Mouse (Mus musculus): ENCODE results near the gene Bst1. TPM values are rescaled to one million over a fixed set of nuclear protein-coding genes. Genes with fewer than 3 reads are reported as not detected.

The Bst1 gene
- total RNA-seq, 1 experiment from 2014 or later, result 122 TPM

GRCm38 (mm10) chr5:43807744-43808696 is 10.7 kb upstream of the Bst1 start:
- peak; percentile 79 for ATAC-seq (ENCODE audit: extremely low read depth, insufficient number of reproducible peaks, low FRiP score, poor library complexity, severe bottlenecking)

GRCm38 (mm10) chr5:43810427-43811062 is 8.1 kb upstream of the Bst1 start:
- no peak for ATAC-seq (ENCODE audit: extremely low read depth, insufficient number of reproducible peaks, low FRiP score, poor library complexity, severe bottlenecking)

GRCm38 (mm10) chr5:43814536-43814935 is 4.1 kb upstream of the Bst1 start:
- no peak for ATAC-seq (ENCODE audit: extremely low read depth, insufficient number of reproducible peaks, low FRiP score, poor library complexity, severe bottlenecking)

GRCm38 (mm10) chr5:43815769-43816168 is 2.9 kb upstream of the Bst1 start:
- ATAC-seq (ENCODE audit: extremely low read depth, insufficient number of reproducible peaks, low FRiP score, poor library complexity, severe bottlenecking), result no peak

- no peak for ATAC-seq (ENCODE audit: extremely low read depth, insufficient number of reproducible peaks, low FRiP score, poor library complexity, severe bottlenecking)
Observed at GRCm38 (mm10) chr5:43820785-43821184, 2.1 kb downstream of the Bst1 start.

GRCm38 (mm10) chr5:43821538-43821937 is 2.9 kb downstream of the Bst1 start, which contains the start of gene Fbxl5:
Gene Fbxl5 (minus strand): TSS chr5:43821638.
- no peak for ATAC-seq (ENCODE audit: extremely low read depth, insufficient number of reproducible peaks, low FRiP score, poor library complexity, severe bottlenecking)

GRCm38 (mm10) chr5:43822199-43822598 is 3.5 kb downstream of the Bst1 start:
- ATAC-seq (ENCODE audit: extremely low read depth, insufficient number of reproducible peaks, low FRiP score, poor library complexity, severe bottlenecking), result no peak

GRCm38 (mm10) chr5:43822824-43823223 is 4.1 kb downstream of the Bst1 start:
- ATAC-seq (ENCODE audit: extremely low read depth, insufficient number of reproducible peaks, low FRiP score, poor library complexity, severe bottlenecking), result no peak

- peak; percentile 91 for ATAC-seq (ENCODE audit: extremely low read depth, insufficient number of reproducible peaks, low FRiP score, poor library complexity, severe bottlenecking)
Observed at GRCm38 (mm10) chr5:43824580-43824979, 5.9 kb downstream of the Bst1 start.

GRCm38 (mm10) chr5:43826883-43827282 is 8.2 kb downstream of the Bst1 start:
- ATAC-seq (ENCODE audit: extremely low read depth, insufficient number of reproducible peaks, low FRiP score, poor library complexity, severe bottlenecking), result no peak

GRCm38 (mm10) chr5:43827366-43827765 is 8.7 kb downstream of the Bst1 start:
- ATAC-seq (ENCODE audit: extremely low read depth, insufficient number of reproducible peaks, low FRiP score, poor library complexity, severe bottlenecking), result no peak

- ATAC-seq (ENCODE audit: extremely low read depth, insufficient number of reproducible peaks, low FRiP score, poor library complexity, severe bottlenecking), result no peak
Observed at GRCm38 (mm10) chr5:43836590-43836989, 17.9 kb downstream of the Bst1 start.

GRCm38 (mm10) chr5:43837372-43837771 is 18.7 kb downstream of the Bst1 start:
- peak; percentile 61 for ATAC-seq (ENCODE audit: extremely low read depth, insufficient number of reproducible peaks, low FRiP score, poor library complexity, severe bottlenecking)

GRCm38 (mm10) chr5:43841144-43842010 is 22.7 kb downstream of the Bst1 start:
- ATAC-seq (ENCODE audit: extremely low read depth, insufficient number of reproducible peaks, low FRiP score, poor library complexity, severe bottlenecking), result peak; percentile 76

- no peak for ATAC-seq (ENCODE audit: extremely low read depth, insufficient number of reproducible peaks, low FRiP score, poor library complexity, severe bottlenecking)
Observed at GRCm38 (mm10) chr5:43842011-43842285, 23.3 kb downstream of the Bst1 start.

- ATAC-seq (ENCODE audit: extremely low read depth, insufficient number of reproducible peaks, low FRiP score, poor library complexity, severe bottlenecking), result no peak
Observed at GRCm38 (mm10) chr5:43842576-43843155, 24.0 kb downstream of the Bst1 start.

GRCm38 (mm10) chr5:43845083-43845482 is 26.4 kb downstream of the Bst1 start:
- ATAC-seq (ENCODE audit: extremely low read depth, insufficient number of reproducible peaks, low FRiP score, poor library complexity, severe bottlenecking), result no peak

GRCm38 (mm10) chr5:43845646-43846045 is 27.0 kb downstream of the Bst1 start:
- peak; percentile 69; the same call in 1 of the 2 replicates for ATAC-seq (ENCODE audit: extremely low read depth, insufficient number of reproducible peaks, low FRiP score, poor library complexity, severe bottlenecking)

- ATAC-seq (ENCODE audit: extremely low read depth, insufficient number of reproducible peaks, low FRiP score, poor library complexity, severe bottlenecking), result no peak
Observed at GRCm38 (mm10) chr5:43846227-43846626, 27.5 kb downstream of the Bst1 start.
